Mouse (Mus musculus): ENCODE data around the gene Acp6. TPM values are rescaled to one million over a fixed set of nuclear protein-coding genes. Genes with fewer than 3 reads are reported as not detected.
A peak's percentile ranks its signal among the peaks of the same experiment; 100 is the strongest.

Acp6 gene
- polyA plus RNA-seq, 1 experiment from 2014 or later = 37.2 TPM

- peak; percentile 15 for DNase-seq (ENCODE audit: low spot score)
- TF ChIP-seq EP300 (IDR thresholded peaks at IDR 0.05) (no peak), CTCF (IDR thresholded peaks at IDR 0.05) (no peak)
- ATAC-seq = peak; percentile 62
- Histone ChIP-seq H3K27me3 (replicated peaks; ENCODE audit: insufficient read depth, low read length) (no peaks in the 10 kb centered on the region), H3K4me1 (ENCODE audit: insufficient read depth, low read depth, low read length) (no peaks in the 10 kb centered on the region), H3K4me3 (ENCODE audit: low read depth, low read length) (no peak overlapping the region), H3K36me3 (ENCODE audit: insufficient read depth, low read length) (peaks cover 28% of the 10 kb centered on the region; the same call in 1 of the 2 replicates), H3K4me2 (replicated peaks; ENCODE audit: low read depth, low read length) (no peak overlapping the region), H3K27ac (ENCODE audit: low read length) (no peak overlapping the region), H3K9me3 (ENCODE audit: low read length) (no peaks in the 10 kb centered on the region), H3K9ac (replicated peaks; ENCODE audit: low read depth) (no peak overlapping the region)
- 33% methylated on average over 3 of the region's 3 CpGs for WGBS
Observed at GRCm38 (mm10) chr3:97215526-97215925, 56.9 kb downstream of the Acp6 start.

- Histone ChIP-seq H3K4me2 (replicated peaks; ENCODE audit: low read depth, low read length) (no peak overlapping the region), H3K27ac (ENCODE audit: low read length) (no peak overlapping the region), H3K9me3 (ENCODE audit: low read length) (no peaks in the 10 kb centered on the region), H3K9ac (replicated peaks; ENCODE audit: low read depth) (no peak overlapping the region), H3K27me3 (replicated peaks; ENCODE audit: insufficient read depth, low read length) (no peaks in the 10 kb centered on the region), H3K4me1 (ENCODE audit: insufficient read depth, low read depth, low read length) (no peaks in the 10 kb centered on the region), H3K4me3 (ENCODE audit: low read depth, low read length) (no peak overlapping the region), H3K36me3 (ENCODE audit: insufficient read depth, low read length) (0 out of 2 replicates have a peak, but pooled peaks cover 8% of the 10 kb centered on the region)
- ATAC-seq (no peak), DNase-seq (ENCODE audit: low spot score) (no peak)
- WGBS = 83% methylated on average over 9 of the region's 9 CpGs
- TF ChIP-seq EP300 (IDR thresholded peaks at IDR 0.05) (no peak), CTCF (IDR thresholded peaks at IDR 0.05) (no peak)
Observed at GRCm38 (mm10) chr3:97223261-97223660, 64.7 kb downstream of the Acp6 start.

GRCm38 (mm10) chr3:97225231-97225630 lies 66.7 kb downstream of the Acp6 start:
- Histone ChIP-seq H3K4me3 (ENCODE audit: low read depth, low read length) (no peak overlapping the region), H3K9me3 (ENCODE audit: low read length) (no peaks in the 10 kb centered on the region), H3K4me2 (replicated peaks; ENCODE audit: low read depth, low read length) (no peak overlapping the region), H3K27me3 (replicated peaks; ENCODE audit: insufficient read depth, low read length) (no peaks in the 10 kb centered on the region), H3K36me3 (ENCODE audit: insufficient read depth, low read length) (no peaks in the 10 kb centered on the region), H3K4me1 (ENCODE audit: insufficient read depth, low read depth, low read length) (no peaks in the 10 kb centered on the region), H3K27ac (ENCODE audit: low read length) (0 out of 2 replicates have a peak overlapping the region, but pooled peaks have one; percentile 29), H3K9ac (replicated peaks; ENCODE audit: low read depth) (no peak overlapping the region)
- TF ChIP-seq CTCF (IDR thresholded peaks at IDR 0.05) (no peak), EP300 (IDR thresholded peaks at IDR 0.05) (no peak)
- ATAC-seq (no peak), DNase-seq (ENCODE audit: low spot score) (no peak)
- 38% methylated on average over 5 of the region's 5 CpGs for WGBS

GRCm38 (mm10) chr3:97226719-97227118 lies 68.1 kb downstream of the Acp6 start:
- H3K9ac ChIP-seq (replicated peaks; ENCODE audit: low read depth) = peak overlapping the region; percentile 66
- ATAC-seq = no peak
- H3K36me3 ChIP-seq (ENCODE audit: insufficient read depth, low read length) = no peaks in the 10 kb centered on the region
- no peaks in the 10 kb centered on the region for H3K4me1 ChIP-seq (ENCODE audit: insufficient read depth, low read depth, low read length)
- no peaks in the 10 kb centered on the region for H3K27me3 ChIP-seq (replicated peaks; ENCODE audit: insufficient read depth, low read length)
- under 1% methylated on average over 18 of the region's 18 CpGs for WGBS
- H3K9me3 ChIP-seq (ENCODE audit: low read length) = no peaks in the 10 kb centered on the region
- peak; percentile 42 for DNase-seq (ENCODE audit: low spot score)
- peak overlapping the region; percentile 90 for H3K4me3 ChIP-seq (ENCODE audit: low read depth, low read length)
- peak overlapping the region; percentile 79 for H3K27ac ChIP-seq (ENCODE audit: low read length)
- H3K4me2 ChIP-seq (replicated peaks; ENCODE audit: low read depth, low read length) = peak overlapping the region; percentile 88
- TF ChIP-seq CTCF (IDR thresholded peaks at IDR 0.05) (no peak), EP300 (IDR thresholded peaks at IDR 0.05) (no peak)

Other genes starting within 250 kb of the Acp6 start
- not detected in 2 replicates for gene Gja8, start 232.8 kb upstream of the Acp6 start, polyA plus RNA-seq (2015; fragmentation: Nextera tagmentation; extraction: Ambion mirVana)
- 26.6 and 27.1 TPM in 2 replicates for gene Bcl9, start 139.1 kb downstream of the Acp6 start, polyA plus RNA-seq (2015; fragmentation: Nextera tagmentation; extraction: Ambion mirVana)

Measured in lung, postnatal 0 days (tissue).